Mouse (Mus musculus) small intestine, adult 2 months (tissue): ENCODE data around the gene Igfbp1.

Experiments
- CTCF ChIP-seq: fragments of 200-500 bp; IDR thresholded peaks from 2 replicates; pipeline ENCODE4 v1.5.1; 2012; ENCODE audit warnings: low read depth, mild to moderate bottlenecking, control low read depth, inconsistent platforms, low read length, moderate library complexity, mixed read lengths; ENCODE audit not compliant: insufficient replicate concordance, insufficient read length; ENCODE audit errors: extremely low read depth
- POLR2A ChIP-seq: fragments of 200-500 bp; IDR thresholded peaks from 2 replicates; pipeline ENCODE4 v1.6.1; 2012; ENCODE audit warnings: low read depth, mild to moderate bottlenecking, control low read depth, inconsistent platforms, low read length, moderate library complexity

DNA sequence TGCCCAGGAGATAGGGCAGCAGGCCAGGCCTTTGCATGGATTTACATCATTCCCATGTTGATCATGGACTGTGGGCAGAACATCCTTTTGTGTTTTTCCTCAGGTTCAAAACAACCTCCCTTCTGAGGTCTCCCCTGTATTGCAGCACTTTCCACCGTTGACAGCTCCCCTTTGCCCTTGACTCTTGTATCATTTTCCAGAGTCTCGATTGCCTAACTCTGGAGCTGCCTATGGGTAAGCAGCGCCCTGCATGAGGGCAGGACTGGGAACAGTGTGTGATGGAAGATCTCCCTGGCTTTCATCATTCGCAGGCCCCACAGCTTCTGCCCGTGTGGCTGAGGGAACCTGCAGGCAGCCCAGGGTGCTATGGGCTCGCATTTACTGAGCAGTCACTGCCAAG lies 4.9 kb upstream of the Igfbp1 start:
- TF ChIP-seq CTCF (no peak), POLR2A (no peak)
